Mouse (Mus musculus) layer of hippocampus, adult 9-10 months (tissue): ENCODE data around the gene Ptprd.

Source experiments
- DNase-seq: peaks from one replicate; pipeline ENCODE4 v3.0.0; 2022; ENCODE audit warnings: low spot score

Gene Ptprd

GRCm38 (mm10) chr4:77558404-77559202 lies 653.2 kb downstream of the Ptprd start:
- peak; percentile 56 for DNase-seq

GRCm38 (mm10) chr4:77555841-77556240 lies 655.9 kb downstream of the Ptprd start:
- DNase-seq: no peak

GRCm38 (mm10) chr4:77537843-77538242 lies 673.9 kb downstream of the Ptprd start:
- no peak for DNase-seq

- DNase-seq: no peak
Measured at GRCm38 (mm10) chr4:77537336-77537735, 674.4 kb downstream of the Ptprd start.

GRCm38 (mm10) chr4:77535601-77536000 lies 676.2 kb downstream of the Ptprd start:
- DNase-seq: no peak

- no peak for DNase-seq
Measured at GRCm38 (mm10) chr4:77534553-77534952, 677.2 kb downstream of the Ptprd start.

GRCm38 (mm10) chr4:77519166-77519565 lies 692.6 kb downstream of the Ptprd start:
- DNase-seq: no peak

GRCm38 (mm10) chr4:77513914-77514628 lies 697.7 kb downstream of the Ptprd start:
- DNase-seq: no peak

GRCm38 (mm10) chr4:77513041-77513440 lies 698.7 kb downstream of the Ptprd start:
- no peak for DNase-seq

- DNase-seq: no peak
Measured at GRCm38 (mm10) chr4:77454049-77454448, 757.7 kb downstream of the Ptprd start.

GRCm38 (mm10) chr4:77399146-77399545 lies 812.6 kb downstream of the Ptprd start:
- peak; percentile 3 for DNase-seq

- no peak for DNase-seq
Measured at GRCm38 (mm10) chr4:77361728-77362127, 850.0 kb downstream of the Ptprd start.

- no peak for DNase-seq
Measured at GRCm38 (mm10) chr4:77327198-77327597, 884.6 kb downstream of the Ptprd start.

- DNase-seq: no peak
Measured at GRCm38 (mm10) chr4:77317060-77317680, 894.6 kb downstream of the Ptprd start.

- DNase-seq: no peak
Measured at GRCm38 (mm10) chr4:77316644-77317043, 895.1 kb downstream of the Ptprd start.

GRCm38 (mm10) chr4:77310127-77310788 lies 901.5 kb downstream of the Ptprd start:
- DNase-seq: no peak

GRCm38 (mm10) chr4:77283423-77283822 lies 928.3 kb downstream of the Ptprd start:
- no peak for DNase-seq

- no peak for DNase-seq
Measured at GRCm38 (mm10) chr4:77277913-77278312, 933.8 kb downstream of the Ptprd start.

GRCm38 (mm10) chr4:77259972-77260290 lies 951.8 kb downstream of the Ptprd start:
- DNase-seq: no peak

- no peak for DNase-seq
Measured at GRCm38 (mm10) chr4:77259250-77259971, 952.4 kb downstream of the Ptprd start.

- no peak for DNase-seq
Measured at GRCm38 (mm10) chr4:77251188-77251587, 960.6 kb downstream of the Ptprd start.

GRCm38 (mm10) chr4:77249801-77250200 lies 962.0 kb downstream of the Ptprd start:
- no peak for DNase-seq
